Mouse (Mus musculus): ENCODE data around the gene Aurka.

DNA sequence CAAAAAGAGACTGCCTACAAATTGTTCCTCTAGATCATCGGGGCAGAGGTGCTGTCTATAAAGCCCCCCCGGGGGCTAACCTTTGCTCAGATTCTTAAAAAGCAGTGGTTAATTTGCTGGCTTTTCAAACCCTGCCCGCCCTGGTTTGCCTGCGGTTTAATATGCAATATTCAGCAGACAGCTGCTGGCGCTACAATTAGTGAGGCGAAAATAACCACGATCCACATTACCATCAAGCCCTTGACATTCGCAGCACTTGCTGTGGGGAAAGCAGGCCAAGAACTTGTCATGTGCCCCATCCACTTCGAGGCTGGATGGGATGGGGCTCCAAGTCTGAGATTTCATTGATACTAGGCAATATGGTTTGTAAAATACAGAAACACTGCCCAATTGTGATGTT, 17.1 kb downstream of the Aurka start:
- TF ChIP-seq CTCF (IDR thresholded peaks at IDR 0.05; ENCODE audit: control insufficient read depth, insufficient read depth, low read length): no peak
- TF ChIP-seq POLR2A (IDR thresholded peaks at IDR 0.05; ENCODE audit: borderline replicate concordance, control insufficient read depth, low read depth, low read length): no peak
